Mouse (Mus musculus) forebrain, embryonic 10.5 days (tissue): ENCODE data around the gene Apom. TPM values are rescaled to one million over a fixed set of nuclear protein-coding genes. Genes with fewer than 3 reads are reported as not detected.
"Not testable (repeated sequence)": the region's sequence is repeated elsewhere in the genome, so short reads cannot be mapped to it uniquely, and the experiment has no call there.

Experiments
- DNase-seq: peaks from one replicate; pipeline ENCODE4 v3.0.0-alpha.2; 2017; ENCODE audit warnings: low spot score; ENCODE audit errors: extremely low spot score
- H3K27ac ChIP-seq: fragments of 300-500 bp; sonication (generic); 2 replicates; pipeline ENCODE4 v1.5.1; 2016; ENCODE audit warnings: mild to moderate bottlenecking
- H3K27me3 ChIP-seq: fragments of 300-500 bp; sonication (generic); 2 replicates; pipeline ENCODE4 v1.6.1; 2016; ENCODE audit warnings: mild to moderate bottlenecking; ENCODE audit not compliant: poor library complexity, severe bottlenecking
- H3K36me3 ChIP-seq: fragments of 300-500 bp; sonication (generic); replicated peaks from 2 replicates; pipeline ENCODE4 v1.6.1; 2016; ENCODE audit warnings: mild to moderate bottlenecking, moderate library complexity
- H3K4me1 ChIP-seq: fragments of 300-500 bp; sonication (generic); 2 replicates; pipeline ENCODE4 v1.6.1; 2016
- H3K4me3 ChIP-seq: fragments of 300-500 bp; sonication (generic); 2 replicates; pipeline ENCODE4 v1.5.1; 2016; ENCODE audit warnings: mild to moderate bottlenecking, moderate library complexity
- H3K9me3 ChIP-seq: fragments of 300-500 bp; sonication (generic); 2 replicates; pipeline ENCODE4 v1.6.1; 2016; ENCODE audit warnings: mild to moderate bottlenecking, moderate library complexity
- WGBS: fragments of 180-500 bp; shearing (Covaris S2); methylation state at CpG from one replicate; pipeline ENCODE4 v1.1.7; 2016; 5-methylcytosine and 5-hydroxymethylcytosine counted together
- polyA plus RNA-seq: library from polyadenylated mRNA; unstranded; fragments of >200 nt; fragmentation: Nextera tagmentation; extraction: Ambion mirVana; gene quantifications from 2 replicates; pipeline ENCODE4 v1.2.1, GENCODE M21; 2016

Gene Apom
- polyA plus RNA-seq, 1 experiment from 2014 or later = 0.74 TPM

DNA sequence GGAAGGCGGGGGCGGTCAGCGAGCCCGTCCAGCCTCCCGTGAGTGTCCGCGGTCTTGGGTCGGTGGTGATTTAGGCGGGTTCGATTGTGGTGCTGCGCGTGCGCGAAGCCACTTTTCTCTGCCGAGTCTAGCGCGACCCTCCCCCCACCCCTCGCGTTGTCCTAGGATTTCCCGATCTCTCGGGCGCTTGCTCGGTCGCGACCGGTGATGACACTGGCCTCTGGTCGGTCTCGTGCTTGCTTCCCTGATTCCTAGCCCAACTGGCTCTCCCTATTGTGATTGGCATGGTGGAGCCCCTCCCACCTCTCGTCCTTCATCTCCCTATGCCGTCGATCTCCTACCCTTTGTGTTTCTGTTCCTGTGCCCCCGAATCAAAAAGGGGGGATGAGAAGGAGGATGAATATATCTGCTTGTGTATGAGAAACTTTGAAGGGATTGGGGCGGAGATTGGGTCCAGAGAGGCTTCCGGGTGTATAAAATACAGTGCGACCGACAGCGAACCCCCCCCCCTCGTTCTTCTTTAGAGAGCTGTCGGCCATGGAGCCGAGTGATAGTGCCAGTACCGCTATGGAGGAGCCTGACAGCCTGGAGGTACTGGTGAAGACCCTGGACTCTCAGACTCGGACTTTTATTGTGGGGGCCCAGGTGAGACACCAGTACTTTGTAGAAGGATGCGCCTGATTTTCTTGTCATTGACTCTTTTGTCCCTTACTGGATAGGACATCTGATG, 3.9 kb upstream of the Apom start:
- WGBS = under 1% methylated on average over 43 of the region's 43 CpGs
- H3K27ac ChIP-seq = peak overlapping the region; percentile 98
- no peak for DNase-seq
- H3K27me3 ChIP-seq = no peaks in the 10 kb centered on the region
- no peaks in the 10 kb centered on the region for H3K9me3 ChIP-seq
- H3K4me1 ChIP-seq = peaks cover 17% of the 10 kb centered on the region
- peaks cover 38% of the 10 kb centered on the region for H3K36me3 ChIP-seq
- H3K4me3 ChIP-seq = peak overlapping the region; percentile 76

DNA sequence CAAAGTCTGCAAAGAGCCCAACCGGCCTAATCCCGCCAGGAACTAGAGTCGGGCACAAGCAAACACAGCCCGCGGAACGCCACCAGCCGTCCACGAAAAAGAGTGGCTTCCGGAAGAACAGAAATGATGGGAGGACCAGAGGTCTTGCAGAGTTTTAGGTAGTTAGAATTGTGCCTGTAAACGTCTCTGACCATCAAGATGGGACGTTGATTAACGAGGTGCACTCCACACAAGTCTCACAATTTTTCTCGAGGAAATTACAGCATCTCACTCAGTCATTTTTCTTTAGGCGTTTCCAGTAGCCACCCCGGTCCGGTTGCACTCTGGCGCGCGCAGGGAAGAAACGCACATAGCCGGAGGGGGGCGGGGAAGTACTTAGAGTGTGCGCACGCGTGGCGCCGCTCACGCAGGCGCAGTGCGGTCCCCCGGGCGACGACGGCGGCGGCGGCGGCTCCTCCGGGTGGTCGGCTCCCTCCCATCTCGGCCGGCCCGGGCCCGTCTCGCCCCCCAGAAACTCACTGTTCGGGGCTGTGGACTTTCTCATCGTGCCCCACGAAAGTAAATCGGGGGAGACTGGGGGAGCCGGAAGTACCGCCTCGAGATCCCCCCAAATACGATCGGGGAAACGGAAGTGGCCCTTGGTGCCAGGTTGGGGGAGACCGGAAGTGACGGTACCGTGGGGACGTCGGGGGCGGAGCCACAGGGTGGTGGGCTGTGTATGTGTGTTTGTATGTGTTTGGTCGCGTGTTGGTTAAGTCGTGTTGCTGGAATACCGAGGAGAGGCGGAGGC, 3.1 kb upstream of the Apom start, which contains the start of gene Bag6:
Bag6 (plus strand) TSS at position 378 of the 790 bp plus-strand sequence.
- Histone ChIP-seq H3K27me3 (no peaks in the 10 kb centered on the region), H3K27ac (peak within 1 kb of the TSS; percentile 98), H3K4me3 (peak within 1 kb of the TSS; percentile 76), H3K36me3 (peaks cover 31% of the 10 kb centered on the region), H3K4me1 (peaks cover 17% of the 10 kb centered on the region), H3K9me3 (no peaks in the 10 kb centered on the region)
- whole genome bisulfite sequencing = under 1% methylated on average over 66 of the region's 66 CpGs
- DNase-seq = peak; percentile 94

DNA sequence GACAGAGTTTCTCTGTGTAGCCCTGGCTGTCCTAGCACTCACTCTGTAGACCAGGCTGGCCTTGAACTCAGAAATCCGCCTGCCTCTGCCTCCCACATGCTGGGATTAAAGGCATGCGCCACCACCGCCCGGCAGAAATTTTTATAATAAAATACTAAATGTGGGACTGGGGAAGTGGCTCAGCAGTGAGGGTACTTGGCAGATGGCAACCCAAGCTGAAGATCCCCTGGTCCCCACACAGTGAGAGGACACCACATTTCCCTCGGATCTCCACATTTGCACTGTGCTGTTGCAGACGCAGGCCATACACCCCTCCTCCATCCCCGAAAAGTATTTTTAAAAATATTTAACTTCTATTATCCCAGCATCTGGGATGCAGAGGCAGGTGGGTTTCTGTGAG, 1.7 kb upstream of the Apom start:
- Histone ChIP-seq H3K9me3 (no peaks in the 10 kb centered on the region), H3K27me3 (no peaks in the 10 kb centered on the region), H3K4me3 (no peak overlapping the region; the same call in 1 of the 2 replicates), H3K27ac (no peak overlapping the region), H3K4me1 (peaks cover 22% of the 10 kb centered on the region), H3K36me3 (peaks cover 23% of the 10 kb centered on the region)
- 96% methylated on average over 7 of the region's 7 CpGs for WGBS
- no peak for DNase-seq

DNA sequence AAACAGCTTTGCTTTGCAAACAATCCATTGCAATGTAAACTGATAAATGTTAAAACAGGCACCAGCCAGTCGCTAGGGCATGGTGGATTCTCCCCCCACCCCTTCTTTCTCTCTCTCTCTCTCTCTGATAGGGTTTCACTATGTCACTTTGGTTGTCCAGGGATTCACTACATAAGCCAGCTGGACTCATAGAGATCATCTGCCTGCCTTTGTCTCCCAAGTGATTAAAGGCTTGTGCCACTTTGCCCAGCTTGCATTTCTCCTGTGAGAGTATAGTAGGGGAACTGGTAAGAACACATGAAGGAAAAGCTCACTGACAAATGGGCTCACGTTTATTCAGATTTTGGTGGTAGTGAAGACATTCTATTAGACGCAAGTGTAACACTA, 317 bp upstream of the Apom start:
- Histone ChIP-seq H3K4me1 (peaks cover 26% of the 10 kb centered on the region), H3K9me3 (no peaks in the 10 kb centered on the region), H3K27ac (no peak overlapping the region), H3K27me3 (no peaks in the 10 kb centered on the region), H3K36me3 (peaks cover 20% of the 10 kb centered on the region), H3K4me3 (no peak overlapping the region)
- WGBS = 80% methylated on average over 3 of the region's 3 CpGs
- DNase-seq = no peak

DNA sequence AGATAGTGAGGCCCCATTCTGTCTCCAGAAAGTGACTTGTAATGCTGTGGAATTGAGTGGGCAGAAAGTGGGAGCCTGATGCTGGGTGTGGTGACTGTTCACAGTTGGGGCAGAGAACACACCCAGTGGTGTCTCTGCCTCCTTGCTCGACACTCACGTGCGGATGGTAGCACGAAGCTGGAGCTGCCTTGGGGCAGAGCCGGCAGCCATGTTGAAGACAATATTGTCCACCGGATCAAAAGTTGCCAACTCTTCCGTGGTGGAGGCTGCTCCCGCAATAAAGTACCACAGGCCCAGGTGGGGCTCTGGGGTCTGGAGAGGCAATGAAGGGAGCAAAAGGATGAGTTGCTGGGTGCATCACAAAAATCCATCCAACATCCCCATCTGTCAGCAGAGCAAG, 812 bp downstream of the Apom start:
- 91% methylated on average over 8 of the region's 8 CpGs for WGBS
- peaks cover 20% of the 10 kb centered on the region for H3K36me3 ChIP-seq
- H3K9me3 ChIP-seq = no peaks in the 10 kb centered on the region
- no peak overlapping the region for H3K4me3 ChIP-seq
- H3K27ac ChIP-seq = no peak overlapping the region
- H3K27me3 ChIP-seq = no peaks in the 10 kb centered on the region
- DNase-seq = no peak
- H3K4me1 ChIP-seq = peaks cover 26% of the 10 kb centered on the region

DNA sequence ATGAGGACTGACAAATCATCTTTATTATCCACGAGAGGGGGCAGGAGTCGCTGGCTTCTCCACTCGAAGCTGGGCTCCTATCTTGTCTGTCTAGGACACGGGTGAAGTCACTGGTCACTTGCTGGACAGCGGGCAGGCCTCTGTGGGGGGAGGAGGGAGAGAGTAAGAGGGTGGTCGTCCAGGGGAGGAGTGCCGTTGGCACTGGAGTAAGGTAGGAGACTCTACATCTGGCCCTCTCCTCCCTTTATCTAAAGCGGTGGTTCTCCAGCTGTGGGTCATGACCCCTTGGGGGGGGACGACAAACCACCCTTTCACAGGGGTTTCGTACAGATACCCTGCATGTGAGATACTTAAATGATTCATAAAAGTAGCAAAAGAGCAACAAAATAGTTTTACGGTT, 2.9 kb downstream of the Apom start:
- Histone ChIP-seq H3K9me3 (no peaks in the 10 kb centered on the region), H3K4me3 (0 out of 2 replicates have a peak overlapping the region, but pooled peaks have one; percentile 8), H3K27ac (no peak overlapping the region), H3K27me3 (no peaks in the 10 kb centered on the region), H3K36me3 (peaks cover 32% of the 10 kb centered on the region), H3K4me1 (peaks cover 33% of the 10 kb centered on the region)
- no peak for DNase-seq
- WGBS = 78% methylated on average over 11 of the region's 11 CpGs

DNA sequence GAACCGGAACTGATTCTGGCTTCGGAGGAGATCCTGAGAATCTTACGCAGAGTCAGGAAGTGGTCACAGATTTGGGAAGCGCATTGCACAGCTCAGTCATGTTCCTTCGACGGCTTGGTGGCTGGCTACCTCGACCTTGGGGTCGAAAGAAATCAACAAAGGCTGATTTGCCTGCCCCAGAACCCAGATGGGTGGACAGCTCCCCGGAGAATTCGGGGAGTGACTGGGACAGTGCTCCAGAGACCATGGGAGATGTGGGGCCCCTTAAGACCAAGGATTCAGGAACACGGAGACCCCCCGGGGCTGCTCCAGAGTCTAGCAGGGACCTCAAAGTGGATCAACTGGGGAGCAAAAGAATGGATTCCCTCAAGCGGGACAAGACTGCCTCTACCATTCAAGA, 4.8 kb downstream of the Apom start:
- no peak for DNase-seq
- H3K4me1 ChIP-seq = peaks cover 43% of the 10 kb centered on the region
- H3K4me3 ChIP-seq = peak overlapping the region; percentile 68
- no peaks in the 10 kb centered on the region for H3K27me3 ChIP-seq
- H3K36me3 ChIP-seq = peaks cover 43% of the 10 kb centered on the region
- no peaks in the 10 kb centered on the region for H3K9me3 ChIP-seq
- peak overlapping the region; percentile 87 for H3K27ac ChIP-seq
- WGBS = 77% methylated on average over 13 of the region's 13 CpGs

DNA sequence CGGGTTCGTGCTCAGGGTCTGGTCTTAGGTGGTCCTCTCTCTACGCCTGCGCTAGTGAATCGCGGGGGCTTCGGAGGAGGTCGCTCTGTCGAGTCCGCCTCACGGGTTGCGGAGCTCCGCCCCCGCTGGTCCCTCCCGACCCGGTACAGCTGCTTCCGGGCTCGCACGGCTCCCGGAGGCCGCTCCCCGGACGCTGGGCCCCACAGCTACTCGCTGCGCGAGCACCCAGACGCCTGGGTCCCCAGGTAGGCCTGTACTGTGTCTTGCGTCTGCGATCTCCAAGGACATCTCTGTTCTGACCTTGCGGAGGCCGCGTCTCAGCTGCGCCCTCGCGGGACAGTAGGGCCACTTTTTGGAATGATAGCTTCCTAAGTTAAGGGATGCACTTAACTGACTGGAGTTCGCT, 5.6 kb downstream of the Apom start, which contains the start of gene D17H6S53E:
D17H6S53E (plus strand) TSS at position 168 of the 406 bp plus-strand sequence.
- under 1% methylated on average over 36 of the region's 36 CpGs for WGBS
- no peaks in the 10 kb centered on the region for H3K9me3 ChIP-seq
- no peaks in the 10 kb centered on the region for H3K27me3 ChIP-seq
- peaks cover 48% of the 10 kb centered on the region for H3K4me1 ChIP-seq
- peak within 1 kb of the TSS; percentile 87 for H3K27ac ChIP-seq
- H3K36me3 ChIP-seq = peaks cover 43% of the 10 kb centered on the region
- peak; percentile 71 for DNase-seq
- H3K4me3 ChIP-seq = peak within 1 kb of the TSS; percentile 68

DNA sequence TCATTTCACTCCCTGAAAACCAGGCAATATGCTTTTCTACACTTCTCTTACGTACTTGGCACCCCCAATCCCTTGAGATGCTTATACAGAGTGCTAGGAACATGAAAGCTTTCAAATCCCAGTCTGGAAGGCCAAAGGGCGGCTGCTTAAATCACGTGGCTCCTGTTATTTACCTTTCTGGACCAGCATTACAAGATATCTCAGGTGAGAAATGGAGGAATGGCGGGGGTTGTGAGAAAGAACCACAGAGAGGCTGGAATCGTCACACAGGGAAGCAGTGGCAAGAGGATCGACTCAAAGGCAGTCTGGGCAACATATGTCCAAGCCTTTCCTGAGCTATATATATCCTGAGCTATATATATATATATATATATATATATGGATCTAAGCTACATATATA, 6.3 kb downstream of the Apom start:
- Histone ChIP-seq H3K27ac (no peak overlapping the region; the same call in 1 of the 2 replicates), H3K4me1 (peaks cover 50% of the 10 kb centered on the region), H3K9me3 (no peaks in the 10 kb centered on the region), H3K36me3 (peaks cover 43% of the 10 kb centered on the region), H3K27me3 (no peaks in the 10 kb centered on the region), H3K4me3 (peak overlapping the region; percentile 68)
- WGBS = 40% methylated on average over 6 of the region's 6 CpGs
- DNase-seq = no peak

DNA sequence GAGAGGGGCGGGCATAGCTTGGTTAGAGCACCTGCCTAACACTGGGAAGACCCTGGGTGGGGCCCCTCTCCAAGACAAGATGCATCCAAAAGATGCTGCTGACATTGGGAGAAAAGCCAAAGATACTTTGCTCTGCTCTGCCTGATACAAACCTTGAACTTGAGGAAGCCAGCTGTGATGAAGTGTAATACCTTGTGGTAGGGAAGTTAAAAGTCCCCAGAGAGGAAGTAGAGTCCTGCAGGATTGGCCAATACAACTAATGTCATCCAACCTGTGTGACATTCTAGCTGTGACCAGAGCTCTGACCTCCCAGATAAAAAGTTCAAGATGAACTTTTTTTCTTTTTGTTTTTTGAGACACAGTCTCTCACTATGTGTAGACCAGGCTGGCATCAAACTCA, 6.8 kb downstream of the Apom start:
- no peaks in the 10 kb centered on the region for H3K9me3 ChIP-seq
- H3K27me3 ChIP-seq = no peaks in the 10 kb centered on the region
- no peak overlapping the region for H3K27ac ChIP-seq
- H3K4me3 ChIP-seq = peak overlapping the region; percentile 68; the same call in 1 of the 2 replicates
- H3K36me3 ChIP-seq = peaks cover 43% of the 10 kb centered on the region
- 100% methylated on average over 1 of the region's 1 CpGs for WGBS
- no peak for DNase-seq
- H3K4me1 ChIP-seq = peaks cover 55% of the 10 kb centered on the region

DNA sequence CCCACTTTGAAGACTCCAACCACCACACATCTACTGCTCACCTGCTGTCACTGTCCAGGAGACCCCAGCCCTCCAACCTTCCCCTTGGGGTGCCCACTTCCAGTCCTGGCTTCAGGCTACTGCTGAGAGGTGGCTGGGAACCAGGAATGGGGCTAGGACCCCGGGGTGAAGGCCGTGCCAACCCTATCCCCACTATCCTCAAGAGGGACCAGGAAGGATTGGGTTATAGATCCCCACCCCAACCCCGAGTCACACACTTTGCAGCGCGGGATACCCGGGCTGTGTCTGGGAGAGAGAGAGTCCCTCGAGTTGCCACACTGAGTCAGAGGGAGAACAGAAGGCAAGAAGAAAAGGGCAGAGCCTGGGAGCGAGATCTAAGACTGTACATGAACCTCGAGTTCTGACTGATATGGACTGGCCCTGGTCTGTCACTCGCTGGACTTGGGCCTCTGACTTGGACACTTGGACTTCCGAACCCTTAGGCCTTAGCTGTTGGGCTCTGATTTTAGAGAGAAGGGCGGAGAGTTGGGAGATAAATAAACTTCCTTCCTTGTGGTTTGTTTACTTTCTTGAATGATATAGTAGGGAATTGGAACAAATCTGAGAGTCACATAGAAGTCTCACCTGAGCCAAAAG, 7.5 kb downstream of the Apom start:
- Histone ChIP-seq H3K36me3 (peaks cover 44% of the 10 kb centered on the region), H3K4me1 (peaks cover 62% of the 10 kb centered on the region)
- not testable (repeated sequence) for H3K4me3 ChIP-seq, H3K27me3 ChIP-seq, H3K27ac ChIP-seq, H3K9me3 ChIP-seq, DNase-seq
- WGBS = 92% methylated on average over 12 of the region's 12 CpGs

DNA sequence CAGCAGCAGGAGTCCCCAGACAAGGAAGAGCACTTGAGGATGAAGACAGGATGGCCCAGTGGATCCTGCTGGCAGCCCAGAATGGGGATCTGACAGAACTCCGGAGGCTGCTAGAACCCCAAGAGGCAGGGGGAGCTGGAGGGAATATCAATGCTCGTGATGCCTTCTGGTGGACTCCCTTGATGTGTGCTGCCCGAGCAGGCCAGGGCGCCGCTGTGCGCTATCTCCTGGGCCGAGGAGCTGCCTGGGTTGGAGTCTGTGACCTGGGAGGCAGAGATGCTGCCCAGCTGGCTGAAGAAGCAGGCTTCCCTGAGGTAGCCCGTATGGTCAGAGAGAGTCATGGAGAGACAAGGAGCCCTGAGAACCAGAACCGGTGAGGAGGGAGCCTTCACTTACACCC, 8.6 kb downstream of the Apom start:
- H3K9me3 ChIP-seq, H3K27me3 ChIP-seq, DNase-seq, H3K4me3 ChIP-seq, H3K27ac ChIP-seq: not testable (repeated sequence)
- peaks cover 55% of the 10 kb centered on the region for H3K4me1 ChIP-seq
- H3K36me3 ChIP-seq = peaks cover 49% of the 10 kb centered on the region
- WGBS = 95% methylated on average over 9 of the region's 9 CpGs
